Mouse (Mus musculus): ENCODE measurements around the gene Nr1h4. TPM values are rescaled to one million over a fixed set of nuclear protein-coding genes. Genes with fewer than 3 reads are reported as not detected.

The Nr1h4 gene
- polyA plus RNA-seq, 1 experiment from 2014 or later: not detected

DNA sequence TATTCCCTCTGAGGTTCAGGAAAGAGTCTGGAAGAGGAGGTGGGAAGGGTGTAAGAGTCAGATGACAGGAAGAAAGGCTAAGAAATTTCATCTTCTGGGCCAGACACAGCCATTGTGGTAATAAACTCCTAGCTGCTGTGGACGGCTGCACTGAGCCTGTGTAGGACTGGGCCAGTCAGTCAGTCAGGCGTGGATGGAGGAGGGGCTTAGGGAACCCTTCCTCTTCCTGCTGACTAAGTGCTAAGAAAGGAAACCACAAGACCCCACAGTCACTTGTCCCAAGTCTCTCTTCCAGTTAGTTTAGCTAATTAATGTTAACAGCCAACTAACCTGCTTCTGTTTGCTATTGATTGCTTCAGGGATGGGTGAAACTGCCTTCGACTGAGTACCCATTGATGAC lies 117.9 kb downstream of the Nr1h4 start:
- 83% methylated on average over 3 of the region's 3 CpGs for WGBS
- no peaks in the 10 kb centered on the region for H3K9me3 ChIP-seq
- H3K4me1 ChIP-seq (replicated peaks): no peaks in the 10 kb centered on the region
- no peak overlapping the region for H3K27ac ChIP-seq
- no peak overlapping the region for H3K9ac ChIP-seq
- ATAC-seq (ENCODE audit: low FRiP score): no peak
- H3K36me3 ChIP-seq: peaks cover 12% of the 10 kb centered on the region; the same call in 1 of the 2 replicates
- H3K4me2 ChIP-seq: no peak overlapping the region
- H3K27me3 ChIP-seq: no peaks in the 10 kb centered on the region
- no peak overlapping the region for H3K4me3 ChIP-seq

DNA sequence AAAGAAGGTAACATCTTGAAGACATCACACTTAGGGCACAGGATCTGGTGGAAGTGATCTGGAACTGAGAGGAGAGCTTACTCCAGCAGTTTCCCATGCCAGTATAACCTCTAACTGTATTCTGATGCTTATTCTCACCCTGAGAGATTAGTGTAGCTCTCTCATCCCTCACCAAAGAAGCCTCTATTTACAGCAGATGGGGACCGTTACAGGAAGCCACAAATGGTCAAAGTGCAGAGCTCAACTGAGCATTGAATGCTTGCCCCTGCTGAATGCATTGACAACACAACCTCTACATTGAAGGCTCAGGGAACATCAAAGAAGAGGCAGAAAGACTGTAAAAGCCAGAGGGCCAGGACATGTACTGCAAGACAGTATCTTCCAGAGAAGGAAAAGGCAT lies 125.8 kb downstream of the Nr1h4 start:
- no peak overlapping the region for H3K4me3 ChIP-seq
- no peaks in the 10 kb centered on the region for H3K36me3 ChIP-seq
- ATAC-seq (ENCODE audit: low FRiP score): no peak
- H3K9ac ChIP-seq: no peak overlapping the region
- H3K4me1 ChIP-seq (replicated peaks): no peaks in the 10 kb centered on the region
- WGBS: 60% methylated on average over 1 of the region's 1 CpGs
- no peak overlapping the region for H3K27ac ChIP-seq
- no peak overlapping the region for H3K4me2 ChIP-seq
- H3K9me3 ChIP-seq: no peaks in the 10 kb centered on the region
- H3K27me3 ChIP-seq: no peaks in the 10 kb centered on the region

DNA sequence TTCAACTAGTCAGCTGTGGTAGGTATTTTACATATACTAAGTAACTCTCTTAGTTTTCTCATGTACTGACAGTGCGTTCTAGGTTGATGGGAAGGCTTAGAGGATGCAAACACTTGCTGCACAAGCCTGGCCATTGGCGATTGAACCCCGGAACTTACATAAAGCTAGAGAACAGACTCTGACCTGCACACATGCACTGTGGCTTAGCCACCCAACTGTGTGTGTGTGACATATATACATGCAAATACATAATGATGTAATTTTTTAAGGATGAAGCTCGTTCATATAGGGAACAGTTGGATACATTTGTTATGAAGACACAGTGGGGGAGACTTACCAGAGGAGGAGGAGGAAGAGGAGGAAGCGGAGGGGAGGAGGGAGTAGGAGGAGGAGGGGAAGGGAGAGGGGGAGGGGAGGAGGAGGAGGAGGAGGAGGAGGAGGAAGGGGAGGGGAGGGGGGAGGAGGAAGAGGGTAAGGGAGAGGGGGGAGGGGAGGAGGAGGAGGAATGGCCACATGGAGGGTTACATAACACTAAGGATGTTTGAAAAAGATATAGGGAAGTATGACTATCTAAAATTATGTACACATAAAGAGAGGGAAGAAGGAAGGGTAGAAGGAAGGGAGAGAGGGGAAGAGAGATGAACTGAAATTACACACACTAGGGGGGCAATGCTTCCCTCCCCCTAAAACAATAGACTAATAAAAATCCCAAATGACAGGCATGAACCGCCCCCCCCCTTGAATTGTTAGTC lies 126.5 kb downstream of the Nr1h4 start:
- no peak for ATAC-seq (ENCODE audit: low FRiP score)
- Histone ChIP-seq H3K4me1 (replicated peaks) (no peaks in the 10 kb centered on the region), H3K4me3 (no peak overlapping the region), H3K27me3 (no peaks in the 10 kb centered on the region), H3K9me3 (no peaks in the 10 kb centered on the region), H3K36me3 (no peaks in the 10 kb centered on the region), H3K4me2 (no peak overlapping the region), H3K9ac (no peak overlapping the region), H3K27ac (no peak overlapping the region)
- 80% methylated on average over 6 of the region's 6 CpGs for WGBS

DNA sequence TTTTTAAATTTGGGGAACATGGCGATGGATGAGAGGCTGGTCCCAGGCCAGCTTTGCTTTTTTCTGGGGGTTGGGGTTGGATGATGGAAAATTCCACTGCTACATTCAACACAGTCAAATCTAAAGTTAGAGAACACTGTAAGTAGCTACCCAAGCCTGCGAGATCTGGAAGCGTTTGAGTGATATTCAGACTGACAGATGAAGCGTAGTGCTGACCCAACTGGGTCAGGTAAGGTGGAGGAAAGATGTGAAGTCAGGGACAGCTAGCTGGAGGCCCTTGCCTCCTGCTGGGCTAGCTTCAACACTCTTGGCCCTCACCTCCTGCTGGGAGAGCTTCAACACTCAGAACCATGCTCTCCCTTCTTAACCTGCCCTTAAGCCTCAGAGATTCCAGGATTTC lies 128.4 kb downstream of the Nr1h4 start:
- no peaks in the 10 kb centered on the region for H3K36me3 ChIP-seq
- no peaks in the 10 kb centered on the region for H3K9me3 ChIP-seq
- H3K4me1 ChIP-seq (replicated peaks): no peaks in the 10 kb centered on the region
- no peak for ATAC-seq (ENCODE audit: low FRiP score)
- H3K9ac ChIP-seq: no peak overlapping the region
- H3K27ac ChIP-seq: no peak overlapping the region
- H3K27me3 ChIP-seq: no peaks in the 10 kb centered on the region
- H3K4me2 ChIP-seq: no peak overlapping the region
- no peak overlapping the region for H3K4me3 ChIP-seq
- WGBS: 71% methylated on average over 4 of the region's 4 CpGs

Other genes with a start within 250 kb of the Nr1h4 start
- 6.8 and 7.2 TPM in 2 replicates for gene Ano4, start 188.8 kb downstream of the Nr1h4 start, polyA plus RNA-seq (2015; fragmentation: Nextera tagmentation; extraction: Ambion mirVana)
- gene Gas2l3, start 89.6 kb downstream of the Nr1h4 start, polyA plus RNA-seq (2015; fragmentation: Nextera tagmentation; extraction: Ambion mirVana): 7.1 and 7.8 TPM in 2 replicates
- gene Slc17a8, start 87.7 kb upstream of the Nr1h4 start, polyA plus RNA-seq (2015; fragmentation: Nextera tagmentation; extraction: Ambion mirVana): 1.9 and 3.7 TPM in 2 replicates
- gene Scyl2, start 152.7 kb upstream of the Nr1h4 start, polyA plus RNA-seq (2015; fragmentation: Nextera tagmentation; extraction: Ambion mirVana): 9.7 and 10.0 TPM in 2 replicates
- gene Actr6, start 198.7 kb upstream of the Nr1h4 start, polyA plus RNA-seq (2015; fragmentation: Nextera tagmentation; extraction: Ambion mirVana): 57.2 and 58.0 TPM in 2 replicates
- 31.1 and 34.9 TPM in 2 replicates for gene Uhrf1bp1l, start 211.4 kb upstream of the Nr1h4 start, polyA plus RNA-seq (2015; fragmentation: Nextera tagmentation; extraction: Ambion mirVana)

Data from hindbrain, embryonic 13.5 days (tissue).